Mouse (Mus musculus) stomach, embryonic 16.5 days (tissue): Measurements from ENCODE around the gene Tax1bp1. TPM values are rescaled to one million over a fixed set of nuclear protein-coding genes. Genes with fewer than 3 reads are reported as not detected.

Experiments used
- ATAC-seq: fragments of 200-750 bp; cut with Nextera tagmentation; 2 replicates; pipeline ENCODE4 v1.8.0; 2017; ENCODE audit warnings: moderate number of reproducible peaks, moderate TSS enrichment; ENCODE audit not compliant: insufficient read depth, low FRiP score
- H3K27ac ChIP-seq: fragments of 300-500 bp; sonication (generic); 2 replicates; pipeline ENCODE4 v1.5.1; 2014; ENCODE audit warnings: low read length
- H3K27me3 ChIP-seq: fragments of 300-500 bp; sonication (generic); 2 replicates; pipeline ENCODE4 v1.6.1; 2014; ENCODE audit warnings: low read length, control low read depth, mixed read lengths; ENCODE audit not compliant: control insufficient read depth, insufficient read depth
- H3K36me3 ChIP-seq: fragments of 300-500 bp; sonication (generic); 2 replicates; pipeline ENCODE4 v1.6.1; 2014; ENCODE audit warnings: low read length; ENCODE audit not compliant: control insufficient read depth, insufficient read depth
- H3K4me1 ChIP-seq: fragments of 300-500 bp; sonication (generic); 2 replicates; pipeline ENCODE4 v1.6.1; 2014; ENCODE audit warnings: low read length, control low read depth, mixed read lengths; ENCODE audit not compliant: control insufficient read depth, insufficient read depth
- H3K4me2 ChIP-seq: fragments of 300-500 bp; sonication (generic); 2 replicates; pipeline ENCODE4 v1.6.1; 2014; ENCODE audit warnings: low read depth, low read length, mixed read lengths
- H3K4me3 ChIP-seq: fragments of 300-500 bp; sonication (generic); replicated peaks from 2 replicates; pipeline ENCODE4 v1.5.1; 2014; ENCODE audit warnings: mild to moderate bottlenecking, low read length
- H3K9ac ChIP-seq: fragments of 300-500 bp; sonication (generic); 2 replicates; pipeline ENCODE4 v1.6.1; 2014; ENCODE audit warnings: low read length
- H3K9me3 ChIP-seq: fragments of 300-500 bp; sonication (generic); replicated peaks from 2 replicates; pipeline ENCODE4 v1.6.1; 2016; ENCODE audit warnings: low read length, control low read depth; ENCODE audit not compliant: control insufficient read depth
- whole genome bisulfite sequencing: fragments of 180-500 bp; shearing (Covaris S2); extraction: QIAGEN DNeasy Blood & Tissue Kit; methylation state at CpG from one replicate; pipeline ENCODE4 v1.1.7; 2014; 5-methylcytosine and 5-hydroxymethylcytosine counted together
- polyA plus RNA-seq: library from polyadenylated mRNA; unstranded; fragments of >200 nt; fragmentation: Nextera tagmentation; extraction: Ambion mirVana; gene quantifications from 2 replicates; pipeline ENCODE4 v1.2.1, GENCODE M21; 2015

Tax1bp1 gene
- polyA plus RNA-seq, 1 experiment from 2014 or later: 121 TPM

- no peaks in the 10 kb centered on the region for H3K4me1 ChIP-seq
- no peaks in the 10 kb centered on the region for H3K27me3 ChIP-seq
- H3K36me3 ChIP-seq: no peaks in the 10 kb centered on the region
- H3K9me3 ChIP-seq: no peaks in the 10 kb centered on the region
- ATAC-seq: no peak
- no peak overlapping the region for H3K4me3 ChIP-seq
- H3K9ac ChIP-seq: no peak overlapping the region
- WGBS: 81% methylated on average over 5 of the region's 5 CpGs
- H3K4me2 ChIP-seq: no peak overlapping the region
- H3K27ac ChIP-seq: no peak overlapping the region
Observed at GRCm38 (mm10) chr6:52779546-52779945, 66.0 kb downstream of the Tax1bp1 start.

DNA sequence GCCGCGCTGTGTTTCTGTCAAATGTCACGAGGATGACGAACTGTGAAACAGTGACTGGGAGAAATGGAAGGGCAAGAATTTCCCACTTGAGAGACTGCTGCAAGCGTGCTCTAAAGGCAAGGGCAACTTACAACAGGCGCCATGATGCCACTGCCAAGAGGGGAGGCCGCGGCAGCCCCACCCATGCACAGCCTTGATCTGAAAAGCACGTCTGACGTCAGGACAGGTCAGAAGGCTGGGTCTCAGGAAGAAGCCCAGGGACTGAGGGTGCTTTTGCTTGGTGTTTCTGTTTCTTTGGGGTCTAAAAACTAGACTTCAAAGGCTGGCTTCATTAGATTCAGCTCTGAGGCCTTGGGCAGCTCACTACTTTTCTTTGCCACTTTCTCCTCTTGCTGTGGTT is 76.8 kb downstream of the Tax1bp1 start:
- Histone ChIP-seq H3K27ac (no peak overlapping the region), H3K9ac (no peak overlapping the region), H3K36me3 (no peaks in the 10 kb centered on the region), H3K4me3 (no peak overlapping the region), H3K4me2 (no peak overlapping the region), H3K9me3 (no peaks in the 10 kb centered on the region), H3K27me3 (no peaks in the 10 kb centered on the region), H3K4me1 (peaks cover 14% of the 10 kb centered on the region)
- no peak for ATAC-seq
- WGBS: 69% methylated on average over 10 of the region's 10 CpGs

- no peak overlapping the region for H3K27ac ChIP-seq
- H3K27me3 ChIP-seq: no peaks in the 10 kb centered on the region
- H3K9ac ChIP-seq: no peak overlapping the region
- no peaks in the 10 kb centered on the region for H3K9me3 ChIP-seq
- H3K4me3 ChIP-seq: no peak overlapping the region
- H3K4me1 ChIP-seq: peaks cover 19% of the 10 kb centered on the region
- H3K36me3 ChIP-seq: no peaks in the 10 kb centered on the region
- ATAC-seq: no peak
- H3K4me2 ChIP-seq: no peak overlapping the region
- 77% methylated on average over 4 of the region's 4 CpGs for WGBS
Observed at GRCm38 (mm10) chr6:52790781-52791180, 77.3 kb downstream of the Tax1bp1 start.

DNA sequence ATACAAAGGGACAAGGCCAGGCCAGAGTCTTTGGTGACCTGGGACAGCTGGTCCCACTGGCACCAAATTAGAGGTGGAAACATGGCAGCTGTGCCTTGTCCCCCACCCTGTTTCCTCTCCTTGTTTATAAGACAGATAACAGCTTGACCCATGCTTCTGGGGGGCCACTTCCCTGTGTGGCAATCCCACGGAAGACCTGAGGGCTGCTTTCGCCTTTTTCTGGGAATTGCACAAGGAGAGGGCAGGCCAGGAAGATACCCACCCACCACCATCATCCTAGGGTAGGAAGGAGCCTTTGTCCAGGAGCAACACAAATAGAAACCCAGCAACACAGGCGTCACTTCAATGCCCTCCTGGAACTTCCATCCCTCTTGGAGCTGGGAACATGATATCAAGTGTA is 78.9 kb downstream of the Tax1bp1 start:
- Histone ChIP-seq H3K9ac (no peak overlapping the region), H3K27me3 (no peaks in the 10 kb centered on the region), H3K27ac (no peak overlapping the region), H3K36me3 (no peaks in the 10 kb centered on the region), H3K9me3 (no peaks in the 10 kb centered on the region), H3K4me2 (no peak overlapping the region), H3K4me3 (no peak overlapping the region), H3K4me1 (peaks cover 24% of the 10 kb centered on the region)
- 74% methylated on average over 3 of the region's 3 CpGs for WGBS
- ATAC-seq: no peak

DNA sequence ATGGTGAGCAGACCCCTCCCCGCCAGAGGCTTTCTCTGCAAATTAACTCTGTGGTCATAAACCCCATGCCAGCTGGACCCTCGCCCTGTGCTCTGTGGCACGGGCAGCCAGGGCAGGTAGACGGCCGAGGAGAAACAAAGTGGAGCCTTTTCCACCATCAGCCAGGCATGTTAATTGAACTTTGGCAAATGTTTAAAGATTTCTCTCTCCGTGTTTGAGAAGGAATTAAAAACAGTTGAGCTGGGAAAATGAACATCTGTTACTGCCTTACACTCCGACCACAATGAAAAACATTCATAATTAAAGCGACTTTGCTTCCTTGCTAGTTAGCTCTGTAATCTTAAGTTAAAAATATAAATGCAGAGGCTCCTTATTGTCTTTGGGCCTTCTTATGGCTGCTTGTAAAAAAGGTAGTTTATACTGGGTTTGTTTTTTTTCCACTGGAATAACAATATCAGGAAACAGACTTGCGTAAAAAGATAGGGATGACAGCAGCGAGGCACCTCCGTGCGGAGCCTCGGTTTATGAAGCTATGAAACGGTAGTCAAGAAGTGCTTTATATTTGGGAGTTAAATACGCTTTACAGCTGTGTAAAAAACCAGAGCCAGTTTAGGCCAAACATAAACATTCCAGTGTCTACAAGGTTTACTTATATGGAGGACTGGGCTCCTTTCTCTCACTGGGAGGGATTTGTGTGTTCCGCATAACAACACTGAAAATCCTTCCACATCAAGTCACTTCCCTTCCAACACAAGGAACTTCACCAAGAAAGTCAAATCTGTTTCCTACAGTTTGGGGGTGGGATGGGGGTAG is 81.7 kb downstream of the Tax1bp1 start:
- Histone ChIP-seq H3K27me3 (no peaks in the 10 kb centered on the region), H3K9me3 (no peaks in the 10 kb centered on the region), H3K4me3 (no peak overlapping the region), H3K4me2 (peak overlapping the region; percentile 26), H3K9ac (peak overlapping the region; percentile 34; the same call in 1 of the 2 replicates), H3K4me1 (peaks cover 24% of the 10 kb centered on the region), H3K27ac (peak overlapping the region; percentile 87), H3K36me3 (no peaks in the 10 kb centered on the region)
- 37% methylated on average over 16 of the region's 16 CpGs for WGBS
- no peak for ATAC-seq

- no peaks in the 10 kb centered on the region for H3K9me3 ChIP-seq
- 67% methylated on average over 9 of the region's 9 CpGs for WGBS
- no peak overlapping the region for H3K4me3 ChIP-seq
- no peak overlapping the region for H3K9ac ChIP-seq
- H3K36me3 ChIP-seq: no peaks in the 10 kb centered on the region
- peak overlapping the region; percentile 87 for H3K27ac ChIP-seq
- H3K27me3 ChIP-seq: no peaks in the 10 kb centered on the region
- no peak for ATAC-seq
- no peak overlapping the region for H3K4me2 ChIP-seq
- peaks cover 24% of the 10 kb centered on the region for H3K4me1 ChIP-seq
Observed at GRCm38 (mm10) chr6:52796035-52796598, 82.6 kb downstream of the Tax1bp1 start.

DNA sequence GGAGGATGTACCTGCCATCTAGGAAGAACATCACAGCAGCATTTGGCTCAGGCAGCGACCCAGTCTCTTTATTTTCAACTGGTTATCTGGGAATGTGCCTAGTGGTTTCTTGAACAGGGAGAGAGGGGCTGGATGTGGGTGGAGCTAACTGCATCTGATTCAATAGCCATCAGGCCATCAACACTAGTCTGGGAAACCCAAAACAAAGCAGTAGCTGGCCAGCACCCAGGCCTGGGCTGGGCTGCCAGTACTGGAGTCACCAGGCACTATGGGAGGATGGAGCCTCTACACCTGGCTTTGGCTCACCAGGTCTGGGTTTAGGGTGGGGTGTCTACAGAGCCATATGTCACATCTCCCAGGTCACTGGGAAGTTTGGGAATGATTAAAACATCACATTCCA is 83.2 kb downstream of the Tax1bp1 start:
- 75% methylated on average over 1 of the region's 1 CpGs for WGBS
- Histone ChIP-seq H3K4me3 (no peak overlapping the region), H3K4me1 (peaks cover 24% of the 10 kb centered on the region), H3K9ac (no peak overlapping the region), H3K36me3 (no peaks in the 10 kb centered on the region), H3K4me2 (no peak overlapping the region), H3K27me3 (no peaks in the 10 kb centered on the region), H3K27ac (no peak overlapping the region), H3K9me3 (no peaks in the 10 kb centered on the region)
- no peak for ATAC-seq

DNA sequence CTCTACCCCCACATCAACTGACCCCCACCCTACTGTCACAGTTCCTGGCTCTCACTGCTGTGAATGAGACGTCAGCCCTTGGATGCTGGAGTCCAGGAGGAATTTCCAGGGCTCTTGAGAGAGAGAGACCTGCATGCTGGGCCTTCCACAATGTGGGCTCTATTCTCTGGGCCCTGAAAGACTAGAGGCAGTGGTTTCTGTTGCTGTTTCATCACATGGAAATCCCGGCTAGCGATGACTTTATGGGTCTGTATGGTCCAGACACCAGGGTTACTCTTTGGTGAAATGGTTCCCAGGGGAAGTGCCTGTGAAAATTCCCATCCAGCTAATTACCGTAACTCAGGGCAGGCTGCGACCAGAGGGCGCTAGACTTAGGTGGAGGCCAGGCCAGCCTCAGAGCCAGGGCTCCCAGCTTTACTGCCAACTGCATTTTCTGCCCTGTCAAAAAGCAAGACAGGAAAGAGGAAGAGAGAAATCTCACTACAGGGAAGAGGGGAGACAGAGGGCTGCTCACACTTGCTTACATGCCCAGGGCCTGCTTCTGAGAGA is 83.8 kb downstream of the Tax1bp1 start:
- no peak for ATAC-seq
- no peak overlapping the region for H3K9ac ChIP-seq
- peaks cover 24% of the 10 kb centered on the region for H3K4me1 ChIP-seq
- H3K27me3 ChIP-seq: no peaks in the 10 kb centered on the region
- H3K4me3 ChIP-seq: no peak overlapping the region
- H3K27ac ChIP-seq: no peak overlapping the region
- H3K9me3 ChIP-seq: no peaks in the 10 kb centered on the region
- no peak overlapping the region for H3K4me2 ChIP-seq
- WGBS: 67% methylated on average over 6 of the region's 6 CpGs
- no peaks in the 10 kb centered on the region for H3K36me3 ChIP-seq

- H3K27ac ChIP-seq: no peak overlapping the region
- H3K9ac ChIP-seq: no peak overlapping the region
- no peak for ATAC-seq
- H3K36me3 ChIP-seq: no peaks in the 10 kb centered on the region
- H3K27me3 ChIP-seq: no peaks in the 10 kb centered on the region
- no peak overlapping the region for H3K4me2 ChIP-seq
- no peaks in the 10 kb centered on the region for H3K4me1 ChIP-seq
- H3K4me3 ChIP-seq: no peak overlapping the region
- 53% methylated on average over 9 of the region's 9 CpGs for WGBS
- no peaks in the 10 kb centered on the region for H3K9me3 ChIP-seq
Observed at GRCm38 (mm10) chr6:52802181-52802580, 88.7 kb downstream of the Tax1bp1 start.
